Mouse (Mus musculus) intestine, postnatal 0 days (tissue): Measurements from ENCODE around the gene Tenm3. TPM values are rescaled to one million over a fixed set of nuclear protein-coding genes. Genes with fewer than 3 reads are reported as not detected.

Source experiments
- ATAC-seq: fragments of 200-750 bp; cut with Nextera tagmentation; 2 replicates; pipeline ENCODE4 v1.8.0; 2017; ENCODE audit warnings: mild to moderate bottlenecking, moderate TSS enrichment, moderate library complexity
- H3K27ac ChIP-seq: fragments of 300-500 bp; sonication (generic); 2 replicates; pipeline ENCODE4 v1.5.1; 2014; ENCODE audit warnings: mild to moderate bottlenecking, low read depth, low read length, moderate library complexity
- H3K27me3 ChIP-seq: fragments of 300-500 bp; sonication (generic); replicated peaks from 2 replicates; pipeline ENCODE4 v1.6.1; 2014; ENCODE audit warnings: low read length, mixed read lengths; ENCODE audit not compliant: control insufficient read depth, insufficient read depth
- H3K36me3 ChIP-seq: fragments of 300-500 bp; sonication (generic); 2 replicates; pipeline ENCODE4 v1.6.1; 2014; ENCODE audit warnings: mild to moderate bottlenecking, moderate library complexity; ENCODE audit not compliant: control insufficient read depth, insufficient read depth
- H3K4me1 ChIP-seq: fragments of 300-500 bp; sonication (generic); replicated peaks from 2 replicates; pipeline ENCODE4 v1.6.1; 2014; ENCODE audit warnings: antibody characterized with exemption, low read length, mixed read lengths; ENCODE audit not compliant: control insufficient read depth, insufficient read depth
- H3K4me2 ChIP-seq: fragments of 300-500 bp; sonication (generic); replicated peaks from 2 replicates; pipeline ENCODE4 v1.6.1; 2014; ENCODE audit warnings: low read depth, mild to moderate bottlenecking, moderate library complexity
- H3K4me3 ChIP-seq: fragments of 300-500 bp; sonication (generic); 2 replicates; pipeline ENCODE4 v1.5.1; 2014; ENCODE audit warnings: low read depth, low read length
- H3K9ac ChIP-seq: fragments of 300-500 bp; sonication (generic); 2 replicates; pipeline ENCODE4 v1.6.1; 2014; ENCODE audit warnings: mild to moderate bottlenecking, low read depth, low read length
- H3K9me3 ChIP-seq: fragments of 300-500 bp; sonication (generic); 2 replicates; pipeline ENCODE4 v1.6.1; 2016; ENCODE audit warnings: mixed run types; ENCODE audit not compliant: control insufficient read depth
- CTCF ChIP-seq: sonication (generic); IDR thresholded peaks from 2 replicates; pipeline ENCODE4 v1.5.1; 2016; ENCODE audit warnings: low read depth, mild to moderate bottlenecking, control low read depth, antibody characterized with exemption, moderate library complexity
- WGBS: fragments of 180-500 bp; shearing (Covaris S2); extraction: QIAGEN DNeasy Blood & Tissue Kit; methylation state at CpG from one replicate; pipeline ENCODE4 v1.1.7; 2014; 5-methylcytosine and 5-hydroxymethylcytosine counted together
- polyA plus RNA-seq: library from polyadenylated mRNA; unstranded; fragments of >200 nt; fragmentation: Nextera tagmentation; extraction: Ambion mirVana; gene quantifications from 2 replicates; pipeline ENCODE4 v1.2.1, GENCODE M21; 2015

Gene Tenm3
- polyA plus RNA-seq, 1 experiment from 2014 or later = 5.3 TPM

- peak overlapping the region; percentile 74 for H3K27ac ChIP-seq
- 0 out of 2 replicates have a peak, but pooled peaks have one; percentile 2 for ATAC-seq
- peak overlapping the region; percentile 72 for H3K9ac ChIP-seq
- no peaks in the 10 kb centered on the region for H3K36me3 ChIP-seq
- 1% methylated on average over 11 of the region's 11 CpGs for WGBS
- no peaks in the 10 kb centered on the region for H3K9me3 ChIP-seq
- no peaks in the 10 kb centered on the region for H3K4me1 ChIP-seq
- TF ChIP-seq CTCF = no peak
- H3K27me3 ChIP-seq = no peaks in the 10 kb centered on the region
- peak overlapping the region; percentile 92 for H3K4me2 ChIP-seq
- peak overlapping the region; percentile 88 for H3K4me3 ChIP-seq
Measured at GRCm38 (mm10) chr8:48842516-48842990, 1.2 kb downstream of the Tenm3 start.

DNA sequence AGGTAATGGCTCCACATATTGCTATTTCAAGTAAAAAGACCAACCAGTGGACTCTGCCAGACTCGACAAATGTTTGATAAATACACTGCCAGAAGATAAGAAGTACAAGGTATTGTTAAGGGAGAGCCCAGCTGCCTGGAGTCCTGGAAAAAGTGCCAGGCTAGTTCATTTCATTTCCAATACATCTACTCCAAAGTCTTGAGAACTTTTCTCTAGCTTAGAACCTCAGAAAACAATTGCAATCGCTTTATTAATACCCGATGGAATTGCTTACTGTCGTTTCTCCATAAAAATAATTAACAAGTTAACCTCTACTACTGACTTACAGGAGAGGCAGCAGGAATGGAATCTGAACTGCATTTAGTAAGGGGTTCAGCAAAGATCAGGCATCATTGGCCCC, 1.7 kb downstream of the Tenm3 start:
- Histone ChIP-seq H3K4me3 (peak overlapping the region; percentile 88), H3K36me3 (no peaks in the 10 kb centered on the region), H3K4me1 (no peaks in the 10 kb centered on the region), H3K27me3 (no peaks in the 10 kb centered on the region), H3K27ac (no peak overlapping the region), H3K9ac (peak overlapping the region; percentile 72; the same call in 1 of the 2 replicates), H3K9me3 (no peaks in the 10 kb centered on the region), H3K4me2 (peak overlapping the region; percentile 92)
- no peak for TF ChIP-seq CTCF
- WGBS = 11% methylated on average over 4 of the region's 4 CpGs
- no peak for ATAC-seq

DNA sequence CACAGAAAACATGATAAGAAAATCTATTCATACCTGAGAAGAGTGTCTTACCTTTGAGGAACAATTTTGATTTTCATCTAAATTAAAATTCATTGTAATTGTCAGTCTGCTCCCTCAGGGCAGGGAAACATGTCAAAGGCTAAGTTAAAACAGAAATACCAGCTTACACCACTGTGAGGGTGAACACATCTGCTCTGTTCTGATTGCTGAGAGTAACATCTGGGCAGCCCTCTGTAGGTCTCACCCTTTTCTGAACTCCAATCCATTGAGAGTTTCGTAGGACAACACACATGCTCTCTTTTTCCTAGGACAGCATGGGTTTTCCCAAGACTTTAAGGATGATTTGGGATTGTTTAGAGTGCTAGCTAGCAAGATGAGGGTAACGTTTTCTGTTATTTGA, 8.0 kb downstream of the Tenm3 start:
- Histone ChIP-seq H3K27me3 (no peaks in the 10 kb centered on the region), H3K4me2 (no peak overlapping the region), H3K4me3 (no peak overlapping the region), H3K9me3 (no peaks in the 10 kb centered on the region), H3K4me1 (no peaks in the 10 kb centered on the region), H3K9ac (no peak overlapping the region), H3K36me3 (no peaks in the 10 kb centered on the region), H3K27ac (no peak overlapping the region)
- WGBS = 84% methylated on average over 2 of the region's 2 CpGs
- no peak for ATAC-seq
- TF ChIP-seq CTCF = no peak

GRCm38 (mm10) chr8:48827454-48827853, 16.3 kb downstream of the Tenm3 start:
- H3K4me2 ChIP-seq = no peak overlapping the region
- no peaks in the 10 kb centered on the region for H3K36me3 ChIP-seq
- H3K27me3 ChIP-seq = no peaks in the 10 kb centered on the region
- no peak for TF ChIP-seq CTCF
- 78% methylated on average over 9 of the region's 9 CpGs for WGBS
- no peak overlapping the region for H3K4me3 ChIP-seq
- H3K27ac ChIP-seq = no peak overlapping the region
- H3K9ac ChIP-seq = no peak overlapping the region
- ATAC-seq = no peak
- H3K4me1 ChIP-seq = no peaks in the 10 kb centered on the region
- H3K9me3 ChIP-seq = no peaks in the 10 kb centered on the region

- no peak for TF ChIP-seq CTCF
- Histone ChIP-seq H3K4me3 (no peak overlapping the region), H3K9ac (no peak overlapping the region), H3K4me1 (no peaks in the 10 kb centered on the region), H3K36me3 (no peaks in the 10 kb centered on the region), H3K27me3 (no peaks in the 10 kb centered on the region), H3K27ac (no peak overlapping the region), H3K9me3 (no peaks in the 10 kb centered on the region), H3K4me2 (no peak overlapping the region)
- ATAC-seq = no peak
- 92% methylated on average over 7 of the region's 7 CpGs for WGBS
Measured at GRCm38 (mm10) chr8:48825666-48826065, 18.1 kb downstream of the Tenm3 start.

DNA sequence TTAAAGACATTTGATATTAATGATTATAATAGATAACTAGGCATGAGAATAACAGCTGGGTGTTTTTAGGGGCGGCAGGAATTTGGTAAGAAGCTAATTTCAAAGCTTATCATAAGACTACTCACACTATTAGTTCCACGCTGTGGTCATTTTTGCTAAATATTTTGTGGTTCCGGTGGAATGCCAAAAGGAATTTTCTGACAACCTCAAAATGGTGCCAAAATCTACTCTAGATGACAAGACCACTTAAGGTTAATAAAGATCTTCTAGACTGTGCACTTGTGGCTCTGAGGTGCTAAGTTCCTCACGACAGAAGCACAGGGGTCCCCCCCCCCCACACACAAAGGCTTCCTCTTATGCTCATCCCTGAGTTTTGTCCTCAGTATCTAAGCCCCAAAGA, 21.5 kb downstream of the Tenm3 start:
- Histone ChIP-seq H3K27me3 (no peaks in the 10 kb centered on the region), H3K27ac (no peak overlapping the region), H3K36me3 (no peaks in the 10 kb centered on the region), H3K4me3 (no peak overlapping the region), H3K9me3 (no peaks in the 10 kb centered on the region), H3K9ac (no peak overlapping the region), H3K4me2 (no peak overlapping the region), H3K4me1 (no peaks in the 10 kb centered on the region)
- no peak for TF ChIP-seq CTCF
- 81% methylated on average over 4 of the region's 4 CpGs for WGBS
- no peak for ATAC-seq

- Histone ChIP-seq H3K9ac (no peak overlapping the region), H3K9me3 (no peaks in the 10 kb centered on the region), H3K4me3 (no peak overlapping the region), H3K4me2 (no peak overlapping the region; the same call in 1 of the 2 replicates), H3K27ac (no peak overlapping the region), H3K36me3 (no peaks in the 10 kb centered on the region), H3K4me1 (no peaks in the 10 kb centered on the region), H3K27me3 (no peaks in the 10 kb centered on the region)
- no peak for ATAC-seq
- 49% methylated on average over 6 of the region's 6 CpGs for WGBS
- no peak for TF ChIP-seq CTCF
Measured at GRCm38 (mm10) chr8:48819962-48820361, 23.8 kb downstream of the Tenm3 start.
